Mouse (Mus musculus): ENCODE data around the gene Immp1l. TPM values are rescaled to one million over a fixed set of nuclear protein-coding genes. Genes with fewer than 3 reads are reported as not detected.

Gene Immp1l
- polyA plus RNA-seq, 1 experiment from 2014 or later, result 98.8 TPM

GRCm38 (mm10) chr2:105910611-105911010 lies 6.2 kb downstream of the Immp1l start:
- no peak overlapping the region for H3K4me3 ChIP-seq (ENCODE audit: low read depth, low read length)
- no peak overlapping the region for H3K9ac ChIP-seq (replicated peaks; ENCODE audit: low read depth)
- H3K4me2 ChIP-seq (replicated peaks; ENCODE audit: low read depth, low read length), result no peak overlapping the region
- TF ChIP-seq CTCF (IDR thresholded peaks at IDR 0.05) (no peak), EP300 (IDR thresholded peaks at IDR 0.05) (no peak)
- 88% methylated on average over 3 of the region's 3 CpGs for WGBS
- H3K27ac ChIP-seq (ENCODE audit: low read length), result no peak overlapping the region
- no peaks in the 10 kb centered on the region for H3K4me1 ChIP-seq (ENCODE audit: insufficient read depth, low read depth, low read length)
- ATAC-seq (no peak), DNase-seq (ENCODE audit: low spot score) (no peak)
- H3K9me3 ChIP-seq (ENCODE audit: low read length), result no peaks in the 10 kb centered on the region
- no peaks in the 10 kb centered on the region for H3K36me3 ChIP-seq (ENCODE audit: insufficient read depth, low read length)
- H3K27me3 ChIP-seq (replicated peaks; ENCODE audit: insufficient read depth, low read length), result no peaks in the 10 kb centered on the region

- Histone ChIP-seq H3K4me2 (replicated peaks; ENCODE audit: low read depth, low read length) (no peak overlapping the region), H3K9me3 (ENCODE audit: low read length) (no peaks in the 10 kb centered on the region), H3K27ac (ENCODE audit: low read length) (no peak overlapping the region), H3K4me1 (ENCODE audit: insufficient read depth, low read depth, low read length) (no peaks in the 10 kb centered on the region), H3K4me3 (ENCODE audit: low read depth, low read length) (no peak overlapping the region), H3K9ac (replicated peaks; ENCODE audit: low read depth) (no peak overlapping the region), H3K27me3 (replicated peaks; ENCODE audit: insufficient read depth, low read length) (no peaks in the 10 kb centered on the region), H3K36me3 (ENCODE audit: insufficient read depth, low read length) (no peaks in the 10 kb centered on the region)
- ATAC-seq (no peak), DNase-seq (ENCODE audit: low spot score) (no peak)
- no peak for TF ChIP-seq EP300 (IDR thresholded peaks at IDR 0.05)
- TF ChIP-seq CTCF (IDR thresholded peaks at IDR 0.05), result no peak
- 89% methylated on average over 6 of the region's 6 CpGs for WGBS
Measured at GRCm38 (mm10) chr2:105913655-105914366, 9.4 kb downstream of the Immp1l start.

- Histone ChIP-seq H3K4me2 (replicated peaks; ENCODE audit: low read depth, low read length) (no peak overlapping the region), H3K9ac (replicated peaks; ENCODE audit: low read depth) (no peak overlapping the region), H3K9me3 (ENCODE audit: low read length) (no peaks in the 10 kb centered on the region), H3K36me3 (ENCODE audit: insufficient read depth, low read length) (no peaks in the 10 kb centered on the region), H3K4me1 (ENCODE audit: insufficient read depth, low read depth, low read length) (no peaks in the 10 kb centered on the region), H3K4me3 (ENCODE audit: low read depth, low read length) (no peak overlapping the region), H3K27ac (ENCODE audit: low read length) (no peak overlapping the region), H3K27me3 (replicated peaks; ENCODE audit: insufficient read depth, low read length) (no peaks in the 10 kb centered on the region)
- DNase-seq (ENCODE audit: low spot score) (no peak), ATAC-seq (no peak)
- no peak for TF ChIP-seq EP300 (IDR thresholded peaks at IDR 0.05)
- no peak for TF ChIP-seq CTCF (IDR thresholded peaks at IDR 0.05)
- WGBS, result 87% methylated on average over 1 of the region's 1 CpGs
Measured at GRCm38 (mm10) chr2:105916671-105917070, 12.2 kb downstream of the Immp1l start.

GRCm38 (mm10) chr2:105917623-105918346 lies 13.3 kb downstream of the Immp1l start:
- DNase-seq (ENCODE audit: low spot score), result no peak
- 83% methylated on average over 5 of the region's 5 CpGs for WGBS
- ATAC-seq, result no peak
- Histone ChIP-seq H3K4me2 (replicated peaks; ENCODE audit: low read depth, low read length) (no peak overlapping the region), H3K27ac (ENCODE audit: low read length) (no peak overlapping the region), H3K9me3 (ENCODE audit: low read length) (no peaks in the 10 kb centered on the region), H3K27me3 (replicated peaks; ENCODE audit: insufficient read depth, low read length) (no peaks in the 10 kb centered on the region), H3K4me3 (ENCODE audit: low read depth, low read length) (no peak overlapping the region), H3K4me1 (ENCODE audit: insufficient read depth, low read depth, low read length) (no peaks in the 10 kb centered on the region), H3K9ac (replicated peaks; ENCODE audit: low read depth) (no peak overlapping the region), H3K36me3 (ENCODE audit: insufficient read depth, low read length) (no peaks in the 10 kb centered on the region)
- TF ChIP-seq EP300 (IDR thresholded peaks at IDR 0.05) (no peak), CTCF (IDR thresholded peaks at IDR 0.05) (no peak)

GRCm38 (mm10) chr2:105950131-105950530 lies 45.7 kb downstream of the Immp1l start:
- 98% methylated on average over 2 of the region's 2 CpGs for WGBS
- ATAC-seq (no peak), DNase-seq (ENCODE audit: low spot score) (no peak)
- Histone ChIP-seq H3K9ac (replicated peaks; ENCODE audit: low read depth) (no peak overlapping the region), H3K27ac (ENCODE audit: low read length) (no peak overlapping the region), H3K4me3 (ENCODE audit: low read depth, low read length) (no peak overlapping the region), H3K4me2 (replicated peaks; ENCODE audit: low read depth, low read length) (no peak overlapping the region), H3K4me1 (ENCODE audit: insufficient read depth, low read depth, low read length) (no peaks in the 10 kb centered on the region), H3K36me3 (ENCODE audit: insufficient read depth, low read length) (no peaks in the 10 kb centered on the region), H3K27me3 (replicated peaks; ENCODE audit: insufficient read depth, low read length) (no peaks in the 10 kb centered on the region), H3K9me3 (ENCODE audit: low read length) (no peaks in the 10 kb centered on the region)
- TF ChIP-seq EP300 (IDR thresholded peaks at IDR 0.05) (no peak), CTCF (IDR thresholded peaks at IDR 0.05) (no peak)

GRCm38 (mm10) chr2:105951350-105951940 lies 47.0 kb downstream of the Immp1l start:
- H3K27me3 ChIP-seq (replicated peaks; ENCODE audit: insufficient read depth, low read length), result no peaks in the 10 kb centered on the region
- no peaks in the 10 kb centered on the region for H3K36me3 ChIP-seq (ENCODE audit: insufficient read depth, low read length)
- no peaks in the 10 kb centered on the region for H3K4me1 ChIP-seq (ENCODE audit: insufficient read depth, low read depth, low read length)
- H3K9me3 ChIP-seq (ENCODE audit: low read length), result no peaks in the 10 kb centered on the region
- WGBS, result 56% methylated on average over 1 of the region's 1 CpGs
- TF ChIP-seq EP300 (IDR thresholded peaks at IDR 0.05) (no peak), CTCF (IDR thresholded peaks at IDR 0.05) (no peak)
- ATAC-seq, result no peak
- H3K9ac ChIP-seq (replicated peaks; ENCODE audit: low read depth), result no peak overlapping the region
- DNase-seq (ENCODE audit: low spot score), result no peak
- H3K27ac ChIP-seq (ENCODE audit: low read length), result no peak overlapping the region
- H3K4me2 ChIP-seq (replicated peaks; ENCODE audit: low read depth, low read length), result no peak overlapping the region
- no peak overlapping the region for H3K4me3 ChIP-seq (ENCODE audit: low read depth, low read length)

Data from lung, postnatal 0 days (tissue).